Mouse (Mus musculus): ENCODE measurements around the gene Treml1. TPM values are rescaled to one million over a fixed set of nuclear protein-coding genes. Genes with fewer than 3 reads are reported as not detected.
A peak's percentile ranks its signal among the peaks of the same experiment; 100 is the strongest.

The Treml1 gene
- polyA plus RNA-seq, 1 experiment = 669 TPM

GRCm38 (mm10) chr17:48355822-48356221, 3.9 kb upstream of the Treml1 start:
- Histone ChIP-seq H3K4me1 (peaks cover 93% of the 10 kb centered on the region), H3K36me3 (replicated peaks; ENCODE audit: low read length) (peaks cover 36% of the 10 kb centered on the region), H3K27me3 (replicated peaks) (no peaks in the 10 kb centered on the region), H3K9me3 (no peaks in the 10 kb centered on the region), H3K4me3 (replicated peaks) (peak overlapping the region; percentile 44)
- TF ChIP-seq GATA1 (IDR thresholded peaks at IDR 0.05; ENCODE audit: borderline replicate concordance, low read length) = no peak
- TF ChIP-seq FLI1 (IDR thresholded peaks at IDR 0.05; ENCODE audit: low read length) = no peak

- peaks cover 39% of the 10 kb centered on the region for H3K36me3 ChIP-seq (replicated peaks; ENCODE audit: low read length)
- H3K4me1 ChIP-seq = peaks cover 94% of the 10 kb centered on the region
- no peaks in the 10 kb centered on the region for H3K27me3 ChIP-seq (replicated peaks)
- TF ChIP-seq GATA1 (IDR thresholded peaks at IDR 0.05; ENCODE audit: borderline replicate concordance, low read length) = no peak
- no peak for TF ChIP-seq FLI1 (IDR thresholded peaks at IDR 0.05; ENCODE audit: low read length)
- peak overlapping the region; percentile 3 for H3K4me3 ChIP-seq (replicated peaks)
- no peaks in the 10 kb centered on the region for H3K9me3 ChIP-seq
Observed at GRCm38 (mm10) chr17:48357892-48358291, 1.8 kb upstream of the Treml1 start.

- Histone ChIP-seq H3K27me3 (replicated peaks) (no peaks in the 10 kb centered on the region), H3K36me3 (replicated peaks; ENCODE audit: low read length) (peaks cover 60% of the 10 kb centered on the region), H3K9me3 (no peaks in the 10 kb centered on the region), H3K4me3 (replicated peaks) (peak overlapping the region; percentile 93), H3K4me1 (peaks cover 96% of the 10 kb centered on the region)
- no peak for TF ChIP-seq FLI1 (IDR thresholded peaks at IDR 0.05; ENCODE audit: low read length)
- no peak for TF ChIP-seq GATA1 (IDR thresholded peaks at IDR 0.05; ENCODE audit: borderline replicate concordance, low read length)
Observed at GRCm38 (mm10) chr17:48360462-48360861, 746 bp downstream of the Treml1 start.

GRCm38 (mm10) chr17:48362346-48362745, 2.6 kb downstream of the Treml1 start:
- no peaks in the 10 kb centered on the region for H3K9me3 ChIP-seq
- peaks cover 96% of the 10 kb centered on the region for H3K4me1 ChIP-seq
- no peak for TF ChIP-seq FLI1 (IDR thresholded peaks at IDR 0.05; ENCODE audit: low read length)
- H3K36me3 ChIP-seq (replicated peaks; ENCODE audit: low read length) = peaks cover 76% of the 10 kb centered on the region
- no peaks in the 10 kb centered on the region for H3K27me3 ChIP-seq (replicated peaks)
- peak overlapping the region; percentile 84 for H3K4me3 ChIP-seq (replicated peaks)

- no peaks in the 10 kb centered on the region for H3K27me3 ChIP-seq (replicated peaks)
- H3K4me1 ChIP-seq = peaks cover 96% of the 10 kb centered on the region
- H3K9me3 ChIP-seq = no peaks in the 10 kb centered on the region
- H3K4me3 ChIP-seq (replicated peaks) = peak overlapping the region; percentile 84
- H3K36me3 ChIP-seq (replicated peaks; ENCODE audit: low read length) = peaks cover 78% of the 10 kb centered on the region
- no peak for TF ChIP-seq FLI1 (IDR thresholded peaks at IDR 0.05; ENCODE audit: low read length)
- no peak for TF ChIP-seq GATA1 (IDR thresholded peaks at IDR 0.05; ENCODE audit: borderline replicate concordance, low read length)
Observed at GRCm38 (mm10) chr17:48362966-48363365, 3.2 kb downstream of the Treml1 start.

- Histone ChIP-seq H3K9me3 (no peaks in the 10 kb centered on the region), H3K36me3 (replicated peaks; ENCODE audit: low read length) (peaks cover 79% of the 10 kb centered on the region), H3K27me3 (replicated peaks) (no peaks in the 10 kb centered on the region), H3K4me1 (peaks cover 96% of the 10 kb centered on the region), H3K4me3 (replicated peaks) (peak overlapping the region; percentile 84)
- TF ChIP-seq GATA1 (IDR thresholded peaks at IDR 0.05; ENCODE audit: borderline replicate concordance, low read length) (no peak), FLI1 (IDR thresholded peaks at IDR 0.05; ENCODE audit: low read length) (no peak)
Observed at GRCm38 (mm10) chr17:48363421-48363965, 3.8 kb downstream of the Treml1 start.

- Histone ChIP-seq H3K27me3 (replicated peaks) (no peaks in the 10 kb centered on the region), H3K9me3 (no peaks in the 10 kb centered on the region), H3K4me3 (replicated peaks) (no peak overlapping the region), H3K4me1 (peaks cover 81% of the 10 kb centered on the region), H3K36me3 (replicated peaks; ENCODE audit: low read length) (peaks cover 97% of the 10 kb centered on the region)
- TF ChIP-seq GATA1 (IDR thresholded peaks at IDR 0.05; ENCODE audit: borderline replicate concordance, low read length) = no peak
- TF ChIP-seq FLI1 (IDR thresholded peaks at IDR 0.05; ENCODE audit: low read length) = no peak
Observed at GRCm38 (mm10) chr17:48365511-48366155, 5.9 kb downstream of the Treml1 start.

GRCm38 (mm10) chr17:48366806-48367205, 7.1 kb downstream of the Treml1 start:
- Histone ChIP-seq H3K9me3 (no peaks in the 10 kb centered on the region), H3K36me3 (replicated peaks; ENCODE audit: low read length) (peaks cover 96% of the 10 kb centered on the region), H3K4me3 (replicated peaks) (peak overlapping the region; percentile 1), H3K27me3 (replicated peaks) (no peaks in the 10 kb centered on the region), H3K4me1 (peaks cover 70% of the 10 kb centered on the region)
- TF ChIP-seq FLI1 (IDR thresholded peaks at IDR 0.05; ENCODE audit: low read length) = no peak
- no peak for TF ChIP-seq GATA1 (IDR thresholded peaks at IDR 0.05; ENCODE audit: borderline replicate concordance, low read length)

GRCm38 (mm10) chr17:48371621-48372020, 11.9 kb downstream of the Treml1 start:
- no peaks in the 10 kb centered on the region for H3K27me3 ChIP-seq (replicated peaks)
- H3K9me3 ChIP-seq = no peaks in the 10 kb centered on the region
- H3K36me3 ChIP-seq (replicated peaks; ENCODE audit: low read length) = peaks cover 90% of the 10 kb centered on the region
- peaks cover 58% of the 10 kb centered on the region for H3K4me1 ChIP-seq
- no peak for TF ChIP-seq FLI1 (IDR thresholded peaks at IDR 0.05; ENCODE audit: low read length)
- no peak for TF ChIP-seq GATA1 (IDR thresholded peaks at IDR 0.05; ENCODE audit: borderline replicate concordance, low read length)
- H3K4me3 ChIP-seq (replicated peaks) = no peak overlapping the region

GRCm38 (mm10) chr17:48372987-48373386, 13.3 kb downstream of the Treml1 start:
- H3K36me3 ChIP-seq (replicated peaks; ENCODE audit: low read length) = peaks cover 80% of the 10 kb centered on the region
- TF ChIP-seq GATA1 (IDR thresholded peaks at IDR 0.05; ENCODE audit: borderline replicate concordance, low read length) (no peak), FLI1 (IDR thresholded peaks at IDR 0.05; ENCODE audit: low read length) (no peak)
- H3K27me3 ChIP-seq (replicated peaks) = no peaks in the 10 kb centered on the region
- H3K4me3 ChIP-seq (replicated peaks) = no peak overlapping the region
- peaks cover 45% of the 10 kb centered on the region for H3K4me1 ChIP-seq
- no peaks in the 10 kb centered on the region for H3K9me3 ChIP-seq
